Mouse (Mus musculus) bone marrow, adult 2 months (tissue): ENCODE results near the gene Rreb1.

Experiments
- CTCF ChIP-seq: fragments of 200-500 bp; IDR thresholded peaks from 2 replicates; pipeline ENCODE4 v1.5.1; 2011; ENCODE audit warnings: low read length, control low read depth; ENCODE audit not compliant: control insufficient read depth, insufficient read depth
- POLR2A ChIP-seq: fragments of 200-500 bp; IDR thresholded peaks from 2 replicates; pipeline ENCODE4 v1.6.1; 2011; ENCODE audit warnings: low read depth, mild to moderate bottlenecking, control low read depth, low read length, borderline replicate concordance; ENCODE audit not compliant: control insufficient read depth

GRCm38 (mm10) chr13:37845641-37846040 lies 67.4 kb downstream of the Rreb1 start:
- TF ChIP-seq CTCF (no peak), POLR2A (no peak)
